Mouse (Mus musculus): Measurements from ENCODE around the gene Ufsp1. TPM values are rescaled to one million over a fixed set of nuclear protein-coding genes. Genes with fewer than 3 reads are reported as not detected.
"Not testable (repeated sequence)": the region's sequence is repeated elsewhere in the genome, so short reads cannot be mapped to it uniquely, and the experiment has no call there.

Ufsp1 gene
- 8.4 TPM in 2 replicates for polyA plus RNA-seq (2015; fragmentation: Nextera tagmentation; extraction: Ambion mirVana)

DNA sequence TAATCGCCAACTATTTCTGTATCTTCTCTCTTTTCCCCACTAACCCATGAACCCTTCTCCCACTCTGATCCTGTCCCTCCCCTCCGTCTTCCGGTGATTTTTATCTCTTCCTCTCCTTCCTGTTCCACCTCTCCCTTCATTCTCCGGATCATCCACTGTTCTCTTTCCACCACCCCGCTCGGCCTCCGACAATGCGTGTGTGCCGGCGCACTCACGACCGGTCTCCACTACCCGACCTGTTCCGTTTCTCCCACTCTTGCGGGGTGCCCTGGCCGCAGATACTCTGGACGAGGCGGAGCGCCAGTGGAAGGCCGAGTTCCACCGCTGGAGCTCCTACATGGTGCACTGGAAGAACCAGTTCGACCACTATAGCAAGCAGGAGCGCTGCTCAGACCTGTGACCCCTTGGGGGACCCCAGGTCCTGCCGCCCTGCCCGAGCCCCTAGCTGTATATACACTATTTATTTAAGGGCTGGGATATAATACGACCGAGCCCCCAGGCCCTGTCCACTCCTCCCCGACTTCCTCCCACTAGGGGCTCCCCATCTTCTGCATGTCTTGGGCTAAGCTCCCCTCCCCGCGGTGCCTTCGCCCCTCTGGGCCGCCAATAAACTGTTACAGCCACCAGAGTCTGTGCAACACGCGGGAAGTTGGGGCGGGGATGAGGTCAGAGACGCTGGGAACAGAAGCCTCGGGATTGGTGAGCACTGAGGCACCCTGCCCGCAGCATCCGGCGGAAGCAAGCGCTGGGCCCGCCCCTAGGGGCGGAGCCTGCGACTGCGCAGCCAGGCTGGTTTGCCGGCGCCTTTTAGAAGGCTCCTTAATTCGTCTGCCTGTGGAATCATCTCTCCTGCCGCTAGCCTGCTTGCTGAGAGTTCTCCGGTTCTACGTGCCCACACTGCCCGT, at the start of gene Ufsp1:
Ufsp1 (plus strand) TSS at position 791 of the 905 bp plus-strand sequence.
- H3K4me1 ChIP-seq (replicated peaks): peaks cover 74% of the 10 kb centered on the region

DNA sequence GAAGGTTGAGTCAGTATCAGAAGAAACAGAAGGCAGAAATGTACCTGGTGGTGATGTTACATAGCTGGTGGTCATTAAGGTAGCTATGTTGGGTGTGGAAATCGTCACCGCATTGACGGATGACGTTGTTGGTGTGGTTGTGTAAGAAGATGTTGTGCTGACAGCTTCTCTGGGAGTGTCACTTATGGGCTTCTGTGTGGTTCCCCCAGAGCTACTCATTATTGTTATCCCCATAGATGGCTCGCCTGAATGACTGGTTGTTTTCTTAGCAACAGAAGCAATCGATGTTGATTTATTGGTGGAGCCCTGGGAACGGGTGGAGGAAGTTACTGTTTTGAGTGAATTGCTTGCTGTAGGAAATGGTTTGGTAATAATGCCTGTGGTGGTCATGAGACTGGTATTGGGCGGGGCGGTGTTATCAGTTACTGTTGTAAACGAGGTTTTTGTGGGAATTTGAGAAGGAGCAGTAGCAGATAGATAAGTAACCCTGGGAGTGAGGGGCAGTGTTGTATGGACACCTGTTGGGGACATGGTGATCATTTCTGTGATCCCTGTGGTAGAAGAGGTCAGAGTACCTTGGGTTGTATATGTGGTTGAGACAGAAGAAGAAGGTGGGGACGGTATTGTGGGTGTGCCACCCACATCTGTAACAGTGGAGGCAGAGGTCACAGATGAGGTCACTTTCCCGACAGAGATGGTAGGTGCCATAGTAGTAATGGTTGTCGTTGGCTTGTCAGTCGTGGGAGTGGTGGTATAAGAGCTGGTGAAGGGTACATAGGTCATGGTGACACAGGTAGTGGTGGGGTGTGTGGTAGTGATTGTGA, 30.3 kb upstream of the Ufsp1 start:
- peaks cover 16% of the 10 kb centered on the region for H3K4me1 ChIP-seq (replicated peaks)
- no peaks in the 10 kb centered on the region for H3K9me3 ChIP-seq (replicated peaks)
- no peak overlapping the region for H3K9ac ChIP-seq
- 33% methylated on average over 14 of the region's 14 CpGs for WGBS (ENCODE audit: insufficient replicate concordance)
- no peaks in the 10 kb centered on the region; the same call in 1 of the 2 replicates for H3K27me3 ChIP-seq
- no peak overlapping the region for H3K27ac ChIP-seq
- H3K36me3 ChIP-seq: no peaks in the 10 kb centered on the region
- DNase-seq (no peak), ATAC-seq (ENCODE audit: low read depth) (no peak)
- no peak overlapping the region for H3K4me3 ChIP-seq (replicated peaks)
- H3K4me2 ChIP-seq: no peak overlapping the region

More for the DNA sequence above, at the start of gene Ufsp1:
- peaks cover 51% of the 10 kb centered on the region for H3K36me3 ChIP-seq
- peak within 1 kb of the TSS; percentile 100 for H3K27ac ChIP-seq
- no peaks in the 10 kb centered on the region for H3K9me3 ChIP-seq (replicated peaks)
- H3K4me2 ChIP-seq: peak within 1 kb of the TSS; percentile 100
- H3K4me3 ChIP-seq (replicated peaks): peak within 1 kb of the TSS; percentile 83
- ATAC-seq (ENCODE audit: low read depth) (peak; percentile 71), DNase-seq (peak; percentile 91)
- peak within 1 kb of the TSS; percentile 88 for H3K9ac ChIP-seq
- H3K27me3 ChIP-seq: peaks cover 6% of the 10 kb centered on the region
- under 1% methylated on average over 52 of the region's 52 CpGs for WGBS (ENCODE audit: insufficient replicate concordance)

DNA sequence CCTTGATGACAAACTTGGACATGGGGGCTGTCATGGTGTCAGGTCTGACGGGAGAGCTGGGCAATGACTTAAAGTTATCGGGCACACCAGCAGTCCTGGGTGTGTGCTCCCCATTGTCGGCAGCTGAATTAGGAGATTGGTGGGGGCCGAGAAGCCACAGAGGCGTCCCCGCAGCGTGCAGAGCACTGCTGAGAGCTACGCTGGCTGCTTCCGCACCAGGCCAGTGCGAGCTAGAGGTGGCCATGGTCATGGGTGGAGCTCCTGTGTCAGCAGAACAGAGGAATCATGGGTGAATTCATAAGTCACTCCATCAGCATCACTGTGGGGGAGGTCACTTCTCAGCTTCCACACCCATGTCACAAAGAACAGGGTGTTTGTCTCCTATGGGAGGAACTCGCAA, 29.6 kb upstream of the Ufsp1 start:
- DNase-seq: no peak
- Histone ChIP-seq H3K4me3 (replicated peaks) (no peak overlapping the region), H3K4me2 (no peak overlapping the region), H3K9me3 (replicated peaks) (no peaks in the 10 kb centered on the region), H3K36me3 (no peaks in the 10 kb centered on the region), H3K4me1 (replicated peaks) (peaks cover 16% of the 10 kb centered on the region), H3K27me3 (no peaks in the 10 kb centered on the region; the same call in 1 of the 2 replicates), H3K9ac (no peak overlapping the region), H3K27ac (no peak overlapping the region)
- ATAC-seq (ENCODE audit: low read depth): peak; percentile 41; the same call in 1 of the 2 replicates
- WGBS (ENCODE audit: insufficient replicate concordance): 64% methylated on average over 11 of the region's 11 CpGs

DNA sequence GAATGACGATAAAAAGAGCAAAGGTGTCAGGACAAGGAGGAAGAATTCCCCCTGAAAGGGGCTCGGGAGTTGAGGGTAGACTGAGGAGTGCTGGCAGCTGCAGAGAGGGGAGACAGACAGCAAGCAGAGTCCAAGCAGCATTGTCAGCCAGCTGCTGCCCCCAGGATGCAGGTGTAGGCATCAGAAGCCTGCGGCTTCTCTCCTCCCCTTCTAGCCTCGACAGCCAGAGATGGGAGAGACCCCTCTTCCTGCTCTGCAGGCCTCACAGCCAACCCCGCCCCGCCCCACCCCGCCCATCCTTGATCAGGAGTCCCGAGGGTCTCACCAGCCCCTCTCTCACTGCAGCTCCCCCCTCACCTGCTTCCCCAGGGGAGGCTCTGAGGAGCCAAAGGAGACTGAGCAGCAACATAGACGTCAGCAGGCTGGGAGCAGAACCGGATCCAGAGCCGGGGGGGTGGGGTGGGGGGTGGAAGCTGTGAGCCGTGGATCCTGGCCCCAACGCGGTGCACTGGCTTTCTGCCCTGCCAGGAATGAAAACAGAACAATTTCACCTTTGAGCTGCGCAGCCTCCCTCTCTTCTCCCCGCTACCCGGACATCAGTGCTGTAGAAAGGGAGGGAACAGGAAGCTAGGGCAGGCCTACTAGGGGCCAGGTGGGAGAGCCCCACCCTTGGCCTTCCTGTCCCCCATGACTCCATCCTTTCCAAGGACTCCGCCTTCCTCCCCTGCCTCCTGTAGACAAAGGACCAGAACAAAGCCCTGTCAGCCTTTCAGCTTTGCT, 26.1 kb upstream of the Ufsp1 start:
- Histone ChIP-seq H3K4me1 (replicated peaks) (peaks cover 16% of the 10 kb centered on the region), H3K9ac (no peak overlapping the region), H3K4me2 (no peak overlapping the region), H3K9me3 (replicated peaks) (0 out of 2 replicates have a peak, but pooled peaks cover 2% of the 10 kb centered on the region), H3K27me3 (no peaks in the 10 kb centered on the region; the same call in 1 of the 2 replicates), H3K4me3 (replicated peaks) (no peak overlapping the region), H3K27ac (no peak overlapping the region), H3K36me3 (no peaks in the 10 kb centered on the region)
- WGBS (ENCODE audit: insufficient replicate concordance): 22% methylated on average over 18 of the region's 18 CpGs
- DNase-seq: no peak
- ATAC-seq (ENCODE audit: low read depth): no peak

DNA sequence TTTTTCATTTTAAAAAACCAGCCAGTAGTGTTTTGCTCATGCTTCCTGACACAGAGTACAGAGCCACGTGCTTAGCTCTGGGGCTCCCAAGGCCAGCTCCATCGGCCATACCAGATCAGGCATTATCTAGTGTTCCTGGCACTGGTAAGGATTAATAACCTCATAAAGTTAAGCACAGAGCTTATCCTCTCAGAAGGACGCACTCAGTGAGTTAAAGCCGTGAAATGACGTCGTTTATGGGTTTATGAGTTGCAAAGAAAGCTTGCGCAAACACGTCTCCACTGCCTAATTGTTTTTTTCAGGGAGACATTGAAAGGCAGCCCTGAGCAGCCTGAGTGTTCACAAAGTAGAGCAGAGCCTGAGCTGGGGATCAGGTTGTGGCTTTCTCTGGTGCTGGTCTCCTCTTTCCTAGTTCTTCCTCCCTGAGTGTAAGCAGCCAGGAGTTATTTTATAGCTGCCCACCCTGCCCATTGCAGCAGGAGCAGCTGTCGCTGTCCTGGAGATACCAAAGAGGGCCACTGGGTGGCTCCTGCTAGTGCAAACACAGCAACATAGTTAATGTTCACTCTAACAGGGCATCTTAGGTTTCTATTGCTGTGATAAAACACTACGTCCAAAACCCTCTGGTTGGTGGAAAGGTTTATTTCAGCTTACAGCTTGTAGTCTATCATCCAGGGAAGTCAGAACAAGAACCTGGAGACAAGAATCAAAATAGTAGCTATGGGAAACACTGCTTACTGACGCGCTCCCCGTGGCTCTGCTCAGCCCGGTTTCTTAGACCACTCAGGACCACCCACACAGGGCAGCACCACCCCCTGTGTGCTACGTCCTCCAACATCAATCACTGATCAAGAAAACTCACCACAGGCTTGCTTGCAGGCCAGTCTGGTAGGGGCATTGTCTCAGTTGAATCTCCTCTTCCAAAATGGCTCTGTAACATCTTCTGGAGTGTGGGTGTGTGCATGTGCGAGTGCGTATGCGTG, 16.8 kb upstream of the Ufsp1 start:
- WGBS (ENCODE audit: insufficient replicate concordance): 52% methylated on average over 18 of the region's 18 CpGs
- 0 out of 2 replicates have a peak, but pooled peaks cover 2% of the 10 kb centered on the region for H3K9me3 ChIP-seq (replicated peaks)
- no peak overlapping the region for H3K4me2 ChIP-seq
- H3K36me3 ChIP-seq: no peaks in the 10 kb centered on the region
- H3K27ac ChIP-seq: no peak overlapping the region
- DNase-seq: no peak
- ATAC-seq (ENCODE audit: low read depth): no peak
- H3K4me3 ChIP-seq (replicated peaks): no peak overlapping the region
- H3K9ac ChIP-seq: no peak overlapping the region
- no peaks in the 10 kb centered on the region for H3K27me3 ChIP-seq
- H3K4me1 ChIP-seq (replicated peaks): no peaks in the 10 kb centered on the region

DNA sequence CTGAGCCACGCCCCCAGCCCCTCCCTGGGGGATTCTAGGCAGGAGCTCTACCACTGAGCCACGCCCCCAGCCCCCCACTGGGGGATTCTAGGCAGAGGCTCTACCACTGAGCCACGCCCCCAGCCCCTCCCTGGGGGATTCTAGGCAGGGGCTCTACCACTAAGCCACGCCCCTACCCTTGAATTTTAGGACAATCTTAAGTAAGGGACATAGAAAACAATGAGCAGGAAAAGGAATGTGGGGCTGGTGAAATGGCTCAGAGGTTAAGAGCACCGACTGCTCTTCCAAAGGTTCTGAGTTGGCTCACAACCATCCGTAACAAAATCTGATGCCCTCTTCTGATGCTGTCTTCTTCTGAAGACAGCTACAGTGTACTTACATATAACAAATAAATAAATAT, 10.0 kb upstream of the Ufsp1 start:
- ATAC-seq (ENCODE audit: low read depth); H3K4me2 ChIP-seq; H3K9me3 ChIP-seq (replicated peaks); H3K4me3 ChIP-seq (replicated peaks); H3K36me3 ChIP-seq; H3K9ac ChIP-seq; H3K27ac ChIP-seq; DNase-seq: not testable (repeated sequence)
- Histone ChIP-seq H3K27me3 (peaks cover 17% of the 10 kb centered on the region), H3K4me1 (replicated peaks) (peaks cover 30% of the 10 kb centered on the region)
- WGBS (ENCODE audit: insufficient replicate concordance): 67% methylated on average over 5 of the region's 6 CpGs

DNA sequence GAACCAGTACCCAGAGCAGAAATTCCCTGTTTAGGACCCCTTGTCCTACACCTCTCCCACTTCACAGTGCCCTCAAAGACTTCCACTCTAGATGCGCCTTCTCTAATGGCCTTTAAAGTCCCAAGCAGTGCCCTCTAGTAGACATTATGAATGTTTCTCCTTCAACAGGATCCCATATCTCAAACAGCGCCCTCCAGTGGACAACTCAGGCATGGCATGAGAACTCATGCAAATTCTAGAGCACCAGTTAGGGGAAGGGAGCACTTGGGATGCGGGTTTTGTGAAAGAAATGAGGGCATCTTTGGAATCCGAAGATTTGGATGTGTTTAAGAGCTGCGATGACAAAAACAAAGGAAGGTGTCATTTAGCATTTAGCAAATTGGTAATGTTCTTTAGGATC, 9.4 kb upstream of the Ufsp1 start:
- no peak overlapping the region for H3K4me3 ChIP-seq (replicated peaks)
- peaks cover 34% of the 10 kb centered on the region for H3K4me1 ChIP-seq (replicated peaks)
- H3K36me3 ChIP-seq: no peaks in the 10 kb centered on the region
- peaks cover 20% of the 10 kb centered on the region for H3K27me3 ChIP-seq
- 53% methylated on average over 5 of the region's 5 CpGs for WGBS (ENCODE audit: insufficient replicate concordance)
- H3K9ac ChIP-seq: no peak overlapping the region
- no peak for ATAC-seq (ENCODE audit: low read depth)
- peak; percentile 53 for DNase-seq
- H3K4me2 ChIP-seq: no peak overlapping the region
- no peak overlapping the region for H3K27ac ChIP-seq
- no peaks in the 10 kb centered on the region for H3K9me3 ChIP-seq (replicated peaks)

DNA sequence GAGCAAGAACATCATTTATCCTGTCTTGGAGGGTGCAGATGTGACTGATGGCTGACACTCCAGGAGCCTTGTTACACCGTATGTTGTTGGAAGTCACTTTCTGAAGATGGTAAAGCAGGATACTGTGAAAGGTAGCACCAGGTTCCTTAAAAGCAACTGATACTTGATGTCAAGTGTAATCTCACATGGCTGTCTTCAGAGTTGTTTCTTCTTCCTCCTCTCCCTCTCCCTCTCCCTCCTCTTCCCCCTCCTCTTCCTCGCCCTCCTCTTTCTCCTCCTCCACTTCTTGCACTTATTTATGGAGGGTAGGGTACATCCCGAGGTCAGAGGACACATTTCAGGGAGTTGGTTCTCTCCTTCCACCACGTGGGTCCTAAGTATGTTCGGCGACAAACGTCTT, 8.4 kb upstream of the Ufsp1 start:
- Histone ChIP-seq H3K27ac (no peak overlapping the region), H3K9ac (no peak overlapping the region), H3K9me3 (replicated peaks) (no peaks in the 10 kb centered on the region), H3K36me3 (no peaks in the 10 kb centered on the region), H3K4me2 (no peak overlapping the region), H3K27me3 (peaks cover 20% of the 10 kb centered on the region), H3K4me1 (replicated peaks) (peaks cover 43% of the 10 kb centered on the region), H3K4me3 (replicated peaks) (no peak overlapping the region)
- no peak for DNase-seq
- no peak for ATAC-seq (ENCODE audit: low read depth)
- 37% methylated on average over 7 of the region's 7 CpGs for WGBS (ENCODE audit: insufficient replicate concordance)

DNA sequence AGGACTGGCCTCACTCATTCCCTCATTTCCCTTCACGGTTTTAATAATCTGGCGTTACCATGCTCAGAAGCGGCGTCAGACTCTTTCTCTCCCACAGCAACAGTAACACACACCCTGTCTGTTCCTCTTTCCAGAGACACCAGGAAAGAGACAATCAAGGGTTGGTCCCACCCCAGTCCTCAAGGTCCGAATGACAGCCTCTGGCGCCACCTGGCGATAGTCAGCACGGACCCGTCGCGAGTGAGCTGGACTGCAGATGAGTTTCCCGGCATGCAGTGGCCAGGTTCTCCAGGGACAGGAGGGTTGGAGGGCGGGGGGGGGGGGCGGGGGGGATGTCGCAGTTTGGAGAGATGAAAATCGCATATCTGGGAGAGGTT, 7.8 kb upstream of the Ufsp1 start:
- peak overlapping the region; percentile 94; the same call in 1 of the 2 replicates for H3K9ac ChIP-seq
- H3K4me1 ChIP-seq (replicated peaks): peaks cover 50% of the 10 kb centered on the region
- ATAC-seq (ENCODE audit: low read depth) (no peak), DNase-seq (peak; percentile 78)
- no peak overlapping the region for H3K27ac ChIP-seq
- peak overlapping the region; percentile 100 for H3K4me2 ChIP-seq
- peak overlapping the region; percentile 83 for H3K4me3 ChIP-seq (replicated peaks)
- H3K36me3 ChIP-seq: peaks cover 3% of the 10 kb centered on the region
- peaks cover 20% of the 10 kb centered on the region for H3K27me3 ChIP-seq
- no peaks in the 10 kb centered on the region for H3K9me3 ChIP-seq (replicated peaks)
- WGBS (ENCODE audit: insufficient replicate concordance): under 1% methylated on average over 16 of the region's 16 CpGs

All from liver, embryonic 13.5 days (tissue).